Mouse (Mus musculus) CH12.LX (cell line): ENCODE data around the gene Unc13b.

ENCODE experiments used
- CHD1 ChIP-seq: IDR thresholded peaks from 2 replicates; pipeline ENCODE4 v1.6.1; 2012; ENCODE audit warnings: low read depth, low read length, improper control_type of control experiment, inconsistent platforms
- CTCF ChIP-seq, 2 experiments: IDR thresholded peaks in 1 of 2; conservative IDR thresholded peaks in 1 of 2; 2 replicates each; pipeline ENCODE4 v1.5.1; 2011 to 2012; ENCODE audit warnings: low read depth in 2 of 2, low read length in 2 of 2, improper control_type of control experiment in 1 of 2, inconsistent platforms in 1 of 2, mild to moderate bottlenecking in 1 of 2, moderate library complexity in 1 of 2
- EP300 ChIP-seq: IDR thresholded peaks from 2 replicates; pipeline ENCODE4 v1.6.1; 2011; ENCODE audit warnings: low read length, improper control_type of control experiment
- MEF2A ChIP-seq: IDR thresholded peaks from 2 replicates; pipeline ENCODE4 v1.6.1; 2014; ENCODE audit warnings: low read depth, mild to moderate bottlenecking, inconsistent platforms, low read length, improper control_type of control experiment, borderline replicate concordance
- POLR2AphosphoS2 ChIP-seq: IDR thresholded peaks from 2 replicates; pipeline ENCODE4 v1.6.1; 2011; ENCODE audit warnings: low read depth, low read length, improper control_type of control experiment
- USF2 ChIP-seq: conservative IDR thresholded peaks from 2 replicates; pipeline ENCODE4 v1.6.1; 2011; ENCODE audit warnings: low read depth, low read length, improper control_type of control experiment

DNA sequence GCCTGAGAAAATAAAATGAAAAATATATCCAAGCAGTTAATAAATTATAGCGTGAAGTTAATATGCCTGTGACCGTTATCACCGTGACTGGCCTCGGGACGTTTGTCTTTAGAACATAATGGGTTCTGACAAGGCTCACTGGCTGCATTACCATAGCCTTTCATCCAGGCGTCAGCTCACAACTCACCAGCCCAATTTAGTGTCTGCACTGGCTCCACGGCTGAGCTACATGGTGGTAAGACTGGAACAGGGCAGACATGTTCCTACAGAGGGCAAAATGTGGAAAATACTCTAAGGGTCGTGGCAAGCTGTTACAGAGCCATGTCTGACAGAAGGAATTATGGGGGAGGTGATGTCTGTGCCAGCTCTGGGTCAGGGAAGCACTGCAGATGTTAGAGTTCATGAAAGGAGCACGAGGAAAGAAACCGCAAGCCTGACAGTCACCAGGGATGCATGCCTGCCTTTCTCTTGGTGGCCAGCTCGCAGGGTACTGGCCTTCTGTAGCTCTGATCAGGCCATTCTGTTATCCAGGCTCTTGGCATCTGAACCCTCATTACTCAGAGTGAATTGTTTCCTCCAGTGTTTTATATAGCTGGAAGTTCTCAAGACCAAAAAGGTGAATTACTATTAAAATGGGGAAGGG, 251.1 kb downstream of the Unc13b start:
- TF ChIP-seq MEF2A (no peak), CHD1 (no peak), CTCF (conservative IDR thresholded peaks at IDR 0.05 in 1 of 2, IDR thresholded peaks at IDR 0.05 in 1 of 2; ENCODE audit: low read depth in 2 of 2, low read length in 2 of 2) (no peak), EP300 (no peak), USF2 (no peak), POLR2AphosphoS2 (no peak)
